Mouse (Mus musculus) macrophage (primary cell): ENCODE data around the gene Lamtor4. TPM values are rescaled to one million over a fixed set of nuclear protein-coding genes. Genes with fewer than 3 reads are reported as not detected.

Source experiments
- H3K27ac ChIP-seq: fragments of 350-480 bp; formaldehyde crosslinking; 2 replicates; pipeline ENCODE4 v1.9.0; 2021
- H3K36me3 ChIP-seq: fragments of 350-480 bp; formaldehyde crosslinking; 2 replicates; pipeline ENCODE4 v1.9.0; 2021; ENCODE audit errors: inconsistent target
- H3K4me3 ChIP-seq: fragments of 350-480 bp; formaldehyde crosslinking; 2 replicates; pipeline ENCODE4 v1.9.0; 2021; ENCODE audit errors: inconsistent target
- H3K79me2 ChIP-seq: fragments of 350-480 bp; formaldehyde crosslinking; 2 replicates; pipeline ENCODE4 v1.9.0; 2021; ENCODE audit errors: inconsistent target
- WGBS: methylation state at CpG from one replicate; pipeline ENCODE4 v1.1.7; 2026; ENCODE audit warnings: inconsistent platforms; ENCODE audit not compliant: missing documents; 5-methylcytosine and 5-hydroxymethylcytosine counted together
- polyA plus RNA-seq: library from polyadenylated mRNA; stranded (reverse); fragments of 250-400 nt; gene quantifications from 3 replicates; pipeline ENCODE4 v1.2.4, GENCODE M21; 2018; ENCODE audit warnings: inconsistent platforms

Lamtor4 gene
- polyA plus RNA-seq, 1 experiment from 2014 or later = 32.5 TPM

DNA sequence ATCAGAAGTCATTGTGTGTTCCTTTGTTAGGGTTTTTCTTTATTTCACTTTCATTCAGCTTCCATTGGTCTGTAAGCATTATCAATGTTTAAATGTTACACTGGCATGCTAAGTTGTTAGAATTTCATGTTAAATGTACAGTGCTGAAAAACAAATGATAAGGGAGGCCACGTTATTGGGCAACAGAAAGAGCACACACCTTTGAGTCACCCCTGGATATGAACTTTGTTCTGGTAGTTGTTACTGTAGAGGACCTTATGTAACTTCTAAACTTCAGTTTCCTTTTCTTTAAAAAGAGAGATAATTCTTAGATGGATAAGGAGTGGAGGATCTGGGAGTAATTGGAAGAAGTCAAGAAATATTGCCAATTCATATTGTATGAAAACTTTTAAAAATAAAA, 36.4 kb downstream of the Lamtor4 start:
- 100% methylated on average over 1 of the region's 1 CpGs for whole genome bisulfite sequencing
- Histone ChIP-seq H3K79me2 (no peaks in the 10 kb centered on the region), H3K36me3 (no peaks in the 10 kb centered on the region), H3K4me3 (no peak overlapping the region), H3K27ac (no peak overlapping the region)

DNA sequence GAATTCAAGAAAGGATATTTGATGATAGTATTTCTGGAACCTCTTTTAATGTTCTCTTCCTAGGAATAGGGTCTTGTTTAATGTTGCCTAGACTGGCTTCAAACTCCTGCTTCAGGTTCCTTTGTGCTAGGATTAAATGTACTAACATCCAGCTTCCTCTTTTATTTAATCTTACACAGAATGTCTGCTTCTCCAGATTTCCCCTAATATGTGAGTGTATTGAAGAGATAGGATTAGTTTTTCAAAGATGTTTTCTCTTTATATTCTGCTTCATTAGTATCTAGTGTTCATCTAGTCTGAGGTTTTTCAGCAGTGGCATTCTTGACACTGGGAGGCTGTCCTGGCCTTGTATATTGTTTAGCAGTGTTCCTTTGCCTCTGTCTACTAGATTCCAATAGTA, 38.9 kb downstream of the Lamtor4 start:
- Histone ChIP-seq H3K79me2 (no peaks in the 10 kb centered on the region), H3K4me3 (no peak overlapping the region), H3K36me3 (no peaks in the 10 kb centered on the region), H3K27ac (no peak overlapping the region)

DNA sequence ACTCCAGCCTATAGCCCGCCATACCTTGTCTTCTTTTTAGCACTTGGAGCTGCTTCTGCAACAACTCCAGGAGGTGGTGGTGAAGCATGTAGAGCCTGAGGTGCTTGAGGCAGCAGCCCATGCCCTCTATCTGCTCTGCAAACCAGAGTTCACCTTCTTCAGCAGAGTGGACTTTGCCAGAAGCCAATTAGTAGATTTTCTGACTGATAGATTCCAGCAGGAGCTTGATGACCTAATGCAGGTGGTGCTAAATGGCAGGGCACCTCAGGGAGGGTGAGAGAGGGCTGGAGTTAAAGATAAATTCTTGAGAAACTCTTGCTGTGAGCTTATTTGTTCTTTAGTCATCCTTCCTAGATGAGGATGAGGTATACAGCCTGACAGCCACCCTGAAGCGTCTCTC, 44.3 kb downstream of the Lamtor4 start:
- Histone ChIP-seq H3K4me3 (no peak overlapping the region), H3K36me3 (no peaks in the 10 kb centered on the region), H3K79me2 (no peaks in the 10 kb centered on the region), H3K27ac (no peak overlapping the region)
- WGBS = 94% methylated on average over 2 of the region's 2 CpGs

Other genes starting within 250 kb of the Lamtor4 start
- gene Smok3a, start 234.2 kb upstream of the Lamtor4 start, polyA plus RNA-seq = not detected in 3 replicates
- not detected in 3 replicates for gene Smok3b, start 234.1 kb upstream of the Lamtor4 start, polyA plus RNA-seq
- gene Smok3c, start 202.3 kb upstream of the Lamtor4 start, polyA plus RNA-seq = not detected in 3 replicates
- gene Zkscan1, start 170.4 kb upstream of the Lamtor4 start, polyA plus RNA-seq = 6.8 to 8.7 TPM (median 6.9 TPM) in 3 replicates
- 9.8 to 15.5 TPM (median 15.2 TPM) in 3 replicates for gene Zscan21, start 138.6 kb upstream of the Lamtor4 start, polyA plus RNA-seq
- 2.2 to 3.5 TPM (median 2.5 TPM) in 3 replicates for gene Zfp113, start 99.7 kb upstream of the Lamtor4 start, polyA plus RNA-seq
- gene Cops6, start 94.4 kb upstream of the Lamtor4 start, polyA plus RNA-seq = 66.2 to 101 TPM (median 71.0 TPM) in 3 replicates
- 10.2 to 20.8 TPM (median 13.0 TPM) in 3 replicates for gene Ap4m1, start 83.5 kb upstream of the Lamtor4 start, polyA plus RNA-seq
- 7.1 to 61.8 TPM (median 13.3 TPM) in 3 replicates for gene Mcm7, start 83.1 kb upstream of the Lamtor4 start, polyA plus RNA-seq
- gene Taf6, start 68.0 kb upstream of the Lamtor4 start, polyA plus RNA-seq = 21.9 to 33.7 TPM (median 32.0 TPM) in 3 replicates
- 15.8 to 21.3 TPM (median 16.0 TPM) in 3 replicates for gene Cnpy4, start 68.0 kb upstream of the Lamtor4 start, polyA plus RNA-seq
- gene Mblac1, start 61.2 kb upstream of the Lamtor4 start, polyA plus RNA-seq = 3.3 to 5.8 TPM (median 5.4 TPM) in 3 replicates
- gene Nxpe5, start 29.6 kb upstream of the Lamtor4 start, polyA plus RNA-seq = 21.3 to 30.2 TPM (median 28.7 TPM) in 3 replicates
- gene BC037034, start 8.6 kb downstream of the Lamtor4 start, polyA plus RNA-seq = 25.8 to 46.6 TPM (median 43.8 TPM) in 3 replicates
- gene Gal3st4, start 17.4 kb downstream of the Lamtor4 start, polyA plus RNA-seq = 0.12 TPM in 1 of 3 replicates, not detected in the others
- gene Gm43720, start 24.5 kb downstream of the Lamtor4 start, polyA plus RNA-seq = not detected in 3 replicates
- gene Gpc2, start 24.5 kb downstream of the Lamtor4 start, polyA plus RNA-seq = 0.14 to 0.54 TPM (median 0.29 TPM) in 3 replicates
- gene Stag3, start 24.8 kb downstream of the Lamtor4 start, polyA plus RNA-seq = 0.19 to 0.41 TPM (median 0.29 TPM) in 3 replicates
- 0.26 to 0.96 TPM (median 0.36 TPM) in 3 replicates for gene Pvrig, start 86.5 kb downstream of the Lamtor4 start, polyA plus RNA-seq
- 4.4 to 5.6 TPM (median 5.3 TPM) in 3 replicates for gene Zfp157, start 186.0 kb downstream of the Lamtor4 start, polyA plus RNA-seq